ENCODE assay signal across 8 mouse cellular contexts in the genomic region with DNA sequence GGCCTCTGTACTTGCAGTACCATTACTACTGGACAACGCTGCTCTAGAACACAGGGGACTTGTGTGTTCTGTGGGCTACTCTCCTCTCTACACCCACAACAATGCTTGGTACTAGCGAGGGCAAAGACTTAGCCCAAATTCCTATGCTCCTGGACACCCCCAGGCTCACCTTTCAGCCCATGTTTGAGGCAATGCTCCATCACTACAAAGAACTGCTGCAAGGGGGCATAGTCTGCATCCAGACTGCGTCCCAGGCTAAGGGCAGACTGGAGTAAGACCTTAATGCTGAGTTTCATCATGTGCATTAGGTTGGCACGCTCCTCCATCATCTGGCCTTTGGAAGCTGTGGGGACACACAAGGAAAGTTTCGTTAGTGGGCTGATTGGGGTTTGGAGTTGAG. TPM values are rescaled to one million over a fixed set of nuclear protein-coding genes. Genes with fewer than 3 reads are reported as not detected.
DNase-seq lines count a peak whose midpoint lies in the region; ATAC-seq lines count a peak whose summit lies in the region.
"Had no signal": no experiment of that assay in that cellular context is flagged by ENCODE, and none has a peak within 500 bp of the region (broad histone marks: within the 10 kb centered on the region; RNA-seq: fewer than 3 reads in every experiment).

No protein-coding gene starts in this region.

- ATAC-seq in megakaryocyte, adult 5-6 weeks (ENCODE audit: poor library complexity, severe bottlenecking), result no peak
- peak; percentile 20 for ATAC-seq in forebrain, embryonic 15.5 days (replicated peaks)
- ATAC-seq in limb, embryonic 15.5 days (ENCODE audit: insufficient number of reproducible peaks, low FRiP score, low TSS enrichment, low read depth), result 0 out of 2 replicates have a peak, but pooled peaks have one; percentile 11
- no peak for ATAC-seq in stomach, embryonic 15.5 days (ENCODE audit: insufficient read depth, low FRiP score, low read depth)

- peak overlapping the region; percentile 89 for H3K4me3 ChIP-seq in megakaryocyte, embryonic 14.5 days (replicated peaks)
- peak overlapping the region; percentile 34 for H3K4me3 ChIP-seq in forebrain, embryonic 15.5 days
- H3K4me3 ChIP-seq in limb, embryonic 15.5 days, result peak overlapping the region; percentile 38
- peak overlapping the region; percentile 37 for H3K4me3 ChIP-seq in stomach, embryonic 15.5 days (replicated peaks)

- H3K4me1 ChIP-seq in megakaryocyte, embryonic 14.5 days, result peaks cover 44% of the 10 kb centered on the region
- H3K4me1 ChIP-seq in forebrain, embryonic 15.5 days, result peaks cover 6% of the 10 kb centered on the region
- H3K4me1 ChIP-seq in limb, embryonic 15.5 days, result peaks cover 10% of the 10 kb centered on the region; the same call in 1 of the 2 replicates
- peaks cover 4% of the 10 kb centered on the region; the same call in 1 of the 2 replicates for H3K4me1 ChIP-seq in stomach, embryonic 15.5 days

- H3K9me3 ChIP-seq in megakaryocyte, embryonic 14.5 days, result no peaks in the 10 kb centered on the region
- H3K9me3 ChIP-seq in forebrain, embryonic 15.5 days, result no peaks in the 10 kb centered on the region
- H3K9me3 ChIP-seq in limb, embryonic 15.5 days, result no peaks in the 10 kb centered on the region
- no peaks in the 10 kb centered on the region for H3K9me3 ChIP-seq in stomach, embryonic 15.5 days

- H3K27ac ChIP-seq in forebrain, embryonic 15.5 days (replicated peaks), result 0 out of 2 replicates have a peak overlapping the region, but pooled peaks have one; percentile 31
- H3K27ac ChIP-seq in limb, embryonic 15.5 days, result 0 out of 2 replicates have a peak overlapping the region, but pooled peaks have one; percentile 19
- no peak overlapping the region for H3K27ac ChIP-seq in stomach, embryonic 15.5 days
- H3K27ac ChIP-seq: macrophage had no signal

- H3K36me3 ChIP-seq in megakaryocyte, embryonic 14.5 days (replicated peaks; ENCODE audit: low read length), result peaks cover 32% of the 10 kb centered on the region
- H3K36me3 ChIP-seq in forebrain, embryonic 15.5 days, result peaks cover 26% of the 10 kb centered on the region; the same call in 1 of the 2 replicates
- peaks cover 27% of the 10 kb centered on the region for H3K36me3 ChIP-seq in limb, embryonic 15.5 days
- peaks cover 4% of the 10 kb centered on the region; the same call in 1 of the 2 replicates for H3K36me3 ChIP-seq in stomach, embryonic 15.5 days

- 47% methylated on average over 5 of the region's 5 CpGs for WGBS in forebrain, embryonic 15.5 days
- 45% methylated on average over 5 of the region's 5 CpGs for WGBS in limb, embryonic 15.5 days
- WGBS in stomach, embryonic 15.5 days, result 45% methylated on average over 5 of the region's 5 CpGs

- DNase-seq in urinary bladder, postnatal 25 days (ENCODE audit: low spot score), result no peak
- DNase-seq in MN1 (ENCODE audit: low spot score), result no peak

- H3K9ac ChIP-seq in forebrain, embryonic 15.5 days (replicated peaks), result peak overlapping the region; percentile 23; the same call in 1 of the 2 replicates
- no peak overlapping the region for H3K9ac ChIP-seq in limb, embryonic 15.5 days
- no peak overlapping the region for H3K9ac ChIP-seq in stomach, embryonic 15.5 days

- no peaks in the 10 kb centered on the region for H3K27me3 ChIP-seq in megakaryocyte, embryonic 14.5 days (replicated peaks)
- H3K27me3 ChIP-seq in forebrain, embryonic 15.5 days, result no peaks in the 10 kb centered on the region
- H3K27me3 ChIP-seq in limb, embryonic 15.5 days, result no peaks in the 10 kb centered on the region
- no peaks in the 10 kb centered on the region for H3K27me3 ChIP-seq in stomach, embryonic 15.5 days (replicated peaks)

- H3K4me2 ChIP-seq in forebrain, embryonic 15.5 days (replicated peaks), result peak overlapping the region; percentile 52
- H3K4me2 ChIP-seq in limb, embryonic 15.5 days, result peak overlapping the region; percentile 60
- peak overlapping the region; percentile 69 for H3K4me2 ChIP-seq in stomach, embryonic 15.5 days

RNA-seq across cellular contexts. Expression of a gene that starts 9.5 kb away (rescaled TPM):
- 1.2 and 2.3 TPM in 2 replicates for polyA plus RNA-seq in megakaryocyte, embryonic 14.5 days (2012; ENCODE audit: insufficient read depth, low replicate concordance)
- total RNA-seq in megakaryocyte, adult 5-6 weeks (2015), result 51.2 and 53.0 TPM in 2 replicates
- 81.6 and 82.2 TPM in 2 replicates for total RNA-seq in megakaryocyte, adult 5-6 weeks (2017)
- 29.5 and 30.0 TPM in 2 replicates for polyA plus RNA-seq in forebrain, embryonic 15.5 days (2015; fragmentation: Nextera tagmentation; extraction: Ambion mirVana)
- 23.5 and 24.3 TPM in 2 replicates for polyA plus RNA-seq in limb, embryonic 15.5 days (2015; fragmentation: Nextera tagmentation; extraction: Ambion mirVana)
- 20.5 and 20.7 TPM in 2 replicates for polyA plus RNA-seq in stomach, embryonic 15.5 days (2015; fragmentation: Nextera tagmentation; extraction: Ambion mirVana)

RNA-seq across cellular contexts. Expression of a gene that starts 44.7 kb away (rescaled TPM):
- polyA plus RNA-seq in megakaryocyte, embryonic 14.5 days (2012; ENCODE audit: insufficient read depth, low replicate concordance), result 12.9 and 121 TPM in 2 replicates
- total RNA-seq in megakaryocyte, adult 5-6 weeks (2015), result 400 and 438 TPM in 2 replicates
- 436 and 510 TPM in 2 replicates for total RNA-seq in megakaryocyte, adult 5-6 weeks (2017)
- 664 and 668 TPM in 2 replicates for polyA plus RNA-seq in forebrain, embryonic 15.5 days (2015; fragmentation: Nextera tagmentation; extraction: Ambion mirVana)
- 370 and 395 TPM in 2 replicates for polyA plus RNA-seq in limb, embryonic 15.5 days (2015; fragmentation: Nextera tagmentation; extraction: Ambion mirVana)
- 363 and 370 TPM in 2 replicates for polyA plus RNA-seq in stomach, embryonic 15.5 days (2015; fragmentation: Nextera tagmentation; extraction: Ambion mirVana)

Comparison
In these comparisons a context has a peak if more than half of its experiments do, and no peak if none do; other contexts are left out.
1. H3K4me3 ChIP-seq: peak in every context shown above with its lines; median percentile 89 in megakaryocyte, embryonic 14.5 days; 38 in limb, embryonic 15.5 days; 37 in stomach, embryonic 15.5 days; 34 in forebrain, embryonic 15.5 days.
2. ATAC-seq: peak in forebrain, embryonic 15.5 days (single experiment) and limb, embryonic 15.5 days (single experiment); none in megakaryocyte, adult 5-6 weeks (single experiment) and stomach, embryonic 15.5 days (single experiment).
3. Peak in every context shown above with its lines, with median percentiles within 50 percentile points of each other: H3K4me2 ChIP-seq.